Mouse (Mus musculus) olfactory bulb, adult 2 months (tissue): ENCODE measurements around the gene 9130213A22Rik. TPM values are rescaled to one million over a fixed set of nuclear protein-coding genes. Genes with fewer than 3 reads are reported as not detected.

ENCODE experiments used
- H3K27ac ChIP-seq: fragments of 200-500 bp; 2 replicates; pipeline ENCODE4 v1.5.1; 2012; ENCODE audit warnings: low read depth, low read length; ENCODE audit not compliant: insufficient read depth
- H3K4me1 ChIP-seq: fragments of 200-500 bp; 2 replicates; pipeline ENCODE4 v1.6.1; 2012; ENCODE audit warnings: low read length; ENCODE audit not compliant: control insufficient read depth, insufficient read depth
- H3K4me3 ChIP-seq: fragments of 200-500 bp; 2 replicates; pipeline ENCODE4 v1.5.1; 2012; ENCODE audit warnings: mild to moderate bottlenecking, low read depth, low read length, moderate library complexity; ENCODE audit not compliant: insufficient read depth
- CTCF ChIP-seq: fragments of 200-500 bp; IDR thresholded peaks from 2 replicates; pipeline ENCODE4 v1.5.1; 2012; ENCODE audit warnings: low read depth, mild to moderate bottlenecking, low read length, moderate library complexity; ENCODE audit not compliant: insufficient read depth
- POLR2A ChIP-seq: fragments of 200-500 bp; IDR thresholded peaks from 2 replicates; pipeline ENCODE4 v1.6.1; 2012; ENCODE audit warnings: mild to moderate bottlenecking, low read depth, low read length, moderate library complexity; ENCODE audit not compliant: insufficient read depth
- WGBS: fragments of 180-500 bp; shearing (Covaris S2); methylation state at CpG from one replicate; pipeline ENCODE4 v1.1.7; 2018; 5-methylcytosine and 5-hydroxymethylcytosine counted together
- polyA plus RNA-seq: library from polyadenylated mRNA; stranded (reverse); fragments of >200 nt; gene quantifications from 2 replicates; pipeline ENCODE4 v1.2.4, GENCODE M21; 2012; ENCODE audit warnings: low replicate concordance; ENCODE audit not compliant: missing spikeins, insufficient read depth, insufficient read length

Gene 9130213A22Rik
- polyA plus RNA-seq, 1 experiment = not detected

- no peak for TF ChIP-seq POLR2A
- no peak for TF ChIP-seq CTCF
- H3K27ac ChIP-seq = no peak overlapping the region
- peaks cover 31% of the 10 kb centered on the region for H3K4me1 ChIP-seq
- 60% methylated on average over 6 of the region's 6 CpGs for WGBS
- H3K4me3 ChIP-seq = no peak overlapping the region
Measured at GRCm38 (mm10) chr11:69085608-69086007, 36.8 kb downstream of the 9130213A22Rik start.

GRCm38 (mm10) chr11:69081613-69082012 lies 40.8 kb downstream of the 9130213A22Rik start:
- WGBS = 93% methylated on average over 7 of the region's 7 CpGs
- Histone ChIP-seq H3K27ac (no peak overlapping the region), H3K4me1 (peaks cover 10% of the 10 kb centered on the region), H3K4me3 (no peak overlapping the region)
- no peak for TF ChIP-seq CTCF
- TF ChIP-seq POLR2A = no peak

- 88% methylated on average over 8 of the region's 8 CpGs for WGBS
- Histone ChIP-seq H3K4me3 (no peak overlapping the region), H3K4me1 (peaks cover 3% of the 10 kb centered on the region), H3K27ac (no peak overlapping the region)
- TF ChIP-seq POLR2A (no peak), CTCF (no peak)
Measured at GRCm38 (mm10) chr11:69080855-69081222, 41.5 kb downstream of the 9130213A22Rik start.

GRCm38 (mm10) chr11:69080102-69080854 lies 42.1 kb downstream of the 9130213A22Rik start:
- TF ChIP-seq POLR2A (no peak), CTCF (no peak)
- 0 out of 2 replicates have a peak, but pooled peaks cover 2% of the 10 kb centered on the region for H3K4me1 ChIP-seq
- H3K27ac ChIP-seq = no peak overlapping the region
- no peak overlapping the region for H3K4me3 ChIP-seq
- 81% methylated on average over 15 of the region's 15 CpGs for WGBS

GRCm38 (mm10) chr11:69078805-69079438 lies 43.5 kb downstream of the 9130213A22Rik start:
- H3K4me1 ChIP-seq = peaks cover 8% of the 10 kb centered on the region
- H3K27ac ChIP-seq = no peak overlapping the region
- no peak overlapping the region for H3K4me3 ChIP-seq
- TF ChIP-seq CTCF = no peak
- no peak for TF ChIP-seq POLR2A
- 58% methylated on average over 5 of the region's 5 CpGs for WGBS

GRCm38 (mm10) chr11:69078041-69078440 lies 44.3 kb downstream of the 9130213A22Rik start:
- Histone ChIP-seq H3K4me3 (no peak overlapping the region), H3K4me1 (peaks cover 8% of the 10 kb centered on the region), H3K27ac (no peak overlapping the region)
- TF ChIP-seq POLR2A (no peak), CTCF (no peak)
- WGBS = 85% methylated on average over 6 of the region's 6 CpGs

- 66% methylated on average over 9 of the region's 9 CpGs for WGBS
- TF ChIP-seq POLR2A = no peak
- no peak for TF ChIP-seq CTCF
- H3K4me3 ChIP-seq = no peak overlapping the region
- peak overlapping the region; percentile 29; the same call in 1 of the 2 replicates for H3K27ac ChIP-seq
- H3K4me1 ChIP-seq = peaks cover 12% of the 10 kb centered on the region
Measured at GRCm38 (mm10) chr11:69077316-69077715, 45.1 kb downstream of the 9130213A22Rik start.

GRCm38 (mm10) chr11:69076572-69076971 lies 45.8 kb downstream of the 9130213A22Rik start:
- Histone ChIP-seq H3K4me3 (no peak overlapping the region), H3K4me1 (peaks cover 15% of the 10 kb centered on the region), H3K27ac (no peak overlapping the region)
- WGBS = 25% methylated on average over 5 of the region's 5 CpGs
- no peak for TF ChIP-seq POLR2A
- TF ChIP-seq CTCF = no peak

GRCm38 (mm10) chr11:69075764-69076479 lies 46.5 kb downstream of the 9130213A22Rik start:
- H3K4me1 ChIP-seq = peaks cover 19% of the 10 kb centered on the region
- 61% methylated on average over 9 of the region's 9 CpGs for WGBS
- no peak for TF ChIP-seq CTCF
- no peak for TF ChIP-seq POLR2A
- H3K4me3 ChIP-seq = no peak overlapping the region
- no peak overlapping the region for H3K27ac ChIP-seq
